Mouse (Mus musculus): ENCODE measurements around the gene Cntn6. TPM values are rescaled to one million over a fixed set of nuclear protein-coding genes. Genes with fewer than 3 reads are reported as not detected.

Cntn6 gene
- polyA plus RNA-seq, 1 experiment = not detected

DNA sequence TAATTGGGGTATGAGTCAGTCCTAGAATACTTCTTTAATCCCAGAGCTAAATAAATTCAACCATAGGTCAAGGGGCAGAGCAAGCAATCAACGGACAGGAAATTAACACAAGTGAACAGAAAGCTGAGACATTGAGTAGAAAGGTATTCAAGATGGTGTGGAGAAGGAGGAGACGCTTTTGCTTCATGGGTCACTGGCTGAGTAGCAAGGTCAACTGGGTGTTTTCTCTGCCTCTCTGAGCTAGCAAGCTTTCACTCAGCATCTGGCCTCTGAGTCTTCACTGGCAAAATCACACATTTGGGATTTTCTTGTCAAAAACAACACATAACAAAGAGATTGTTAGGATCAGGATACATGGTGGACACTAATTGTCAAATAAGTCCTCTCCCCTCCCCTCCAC is 391.4 kb downstream of the Cntn6 start:
- Histone ChIP-seq H3K4me1 (ENCODE audit: control insufficient read depth, insufficient read depth, insufficient read length, low read length) (no peaks in the 10 kb centered on the region), H3K27me3 (ENCODE audit: control insufficient read depth, insufficient read depth, low read length) (no peaks in the 10 kb centered on the region), H3K36me3 (ENCODE audit: control insufficient read depth, insufficient read depth, low read length) (no peaks in the 10 kb centered on the region), H3K27ac (ENCODE audit: insufficient read depth, low read depth, low read length) (no peak overlapping the region), H3K4me3 (ENCODE audit: low read depth, low read length) (no peak overlapping the region)
- TF ChIP-seq CTCF (IDR thresholded peaks at IDR 0.05; ENCODE audit: extremely low read depth, insufficient read length, insufficient replicate concordance, low read depth, low read length) (no peak), POLR2A (IDR thresholded peaks at IDR 0.05; ENCODE audit: low read depth, low read length) (no peak)
- 74% methylated on average over 2 of the region's 2 CpGs for WGBS

DNA sequence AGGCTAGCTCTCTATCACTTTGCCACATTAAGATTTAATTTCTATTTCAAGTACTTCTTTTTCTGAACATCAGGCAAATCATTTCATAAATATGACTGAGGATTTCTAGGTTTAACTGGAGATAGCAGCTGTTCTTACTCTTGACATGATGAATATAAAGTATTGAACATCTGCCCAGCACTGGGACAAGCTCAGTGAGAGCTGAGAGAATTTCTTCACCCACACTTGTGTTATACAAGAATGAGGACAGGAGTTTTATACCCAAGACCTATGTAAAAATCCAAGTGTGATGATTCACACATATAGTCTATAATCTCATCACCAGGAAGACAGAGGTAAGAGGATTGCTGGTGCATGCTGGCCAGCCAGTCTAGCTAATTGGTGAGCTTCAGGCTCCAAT is 393.2 kb downstream of the Cntn6 start:
- Histone ChIP-seq H3K36me3 (ENCODE audit: control insufficient read depth, insufficient read depth, low read length) (no peaks in the 10 kb centered on the region), H3K4me1 (ENCODE audit: control insufficient read depth, insufficient read depth, insufficient read length, low read length) (no peaks in the 10 kb centered on the region), H3K27me3 (ENCODE audit: control insufficient read depth, insufficient read depth, low read length) (no peaks in the 10 kb centered on the region), H3K27ac (ENCODE audit: insufficient read depth, low read depth, low read length) (no peak overlapping the region), H3K4me3 (ENCODE audit: low read depth, low read length) (no peak overlapping the region)
- no peak for TF ChIP-seq CTCF (IDR thresholded peaks at IDR 0.05; ENCODE audit: extremely low read depth, insufficient read length, insufficient replicate concordance, low read depth, low read length)
- no peak for TF ChIP-seq POLR2A (IDR thresholded peaks at IDR 0.05; ENCODE audit: low read depth, low read length)

DNA sequence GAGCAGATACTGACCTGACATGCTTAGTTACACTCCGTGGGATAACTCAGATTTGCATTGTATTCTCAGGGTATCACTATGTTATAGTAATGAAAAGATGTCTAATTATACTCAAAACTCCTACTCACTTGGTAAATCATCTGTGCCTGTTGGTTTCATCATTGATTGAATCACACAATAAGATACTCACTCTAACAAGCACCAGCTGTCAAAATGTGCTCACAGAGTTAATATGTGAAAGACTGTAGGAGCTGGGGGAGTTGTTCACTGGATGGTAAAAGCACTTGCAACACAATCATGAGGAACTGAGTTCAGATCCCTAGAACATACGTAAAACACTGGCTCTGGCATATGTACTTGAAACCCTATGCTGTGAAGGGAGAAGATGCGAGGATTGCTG is 398.5 kb downstream of the Cntn6 start:
- H3K4me1 ChIP-seq (ENCODE audit: control insufficient read depth, insufficient read depth, insufficient read length, low read length) = no peaks in the 10 kb centered on the region
- no peaks in the 10 kb centered on the region for H3K27me3 ChIP-seq (ENCODE audit: control insufficient read depth, insufficient read depth, low read length)
- H3K4me3 ChIP-seq (ENCODE audit: low read depth, low read length) = no peak overlapping the region
- H3K27ac ChIP-seq (ENCODE audit: insufficient read depth, low read depth, low read length) = no peak overlapping the region
- 86% methylated on average over 3 of the region's 3 CpGs for WGBS
- no peaks in the 10 kb centered on the region for H3K36me3 ChIP-seq (ENCODE audit: control insufficient read depth, insufficient read depth, low read length)
- no peak for TF ChIP-seq POLR2A (IDR thresholded peaks at IDR 0.05; ENCODE audit: low read depth, low read length)
- TF ChIP-seq CTCF (IDR thresholded peaks at IDR 0.05; ENCODE audit: extremely low read depth, insufficient read length, insufficient replicate concordance, low read depth, low read length) = no peak
